Mouse (Mus musculus) heart, embryonic 14.5 days (tissue): ENCODE data around the gene Aunip. TPM values are rescaled to one million over a fixed set of nuclear protein-coding genes. Genes with fewer than 3 reads are reported as not detected.

Experiments
- ATAC-seq: fragments of 200-750 bp; cut with Nextera tagmentation; 2 replicates; pipeline ENCODE4 v1.8.0; 2017; ENCODE audit warnings: low read depth, moderate TSS enrichment; ENCODE audit not compliant: insufficient number of reproducible peaks, insufficient read depth, low FRiP score
- H3K27ac ChIP-seq, 2 experiments: fragments of 200-500 bp in 1 of 2; fragments of 300-500 bp in 1 of 2; sonication (generic) in 1 of 2; replicated peaks in 1 of 2; 2 replicates each; pipeline ENCODE4 v1.5.1; 2012 to 2014; ENCODE audit warnings: low read depth in 2 of 2, low read length in 2 of 2, control low read depth in 1 of 2, mild to moderate bottlenecking in 1 of 2, mixed read lengths in 1 of 2; ENCODE audit not compliant: control insufficient read depth in 1 of 2, insufficient read depth in 1 of 2
- H3K27me3 ChIP-seq: fragments of 300-500 bp; sonication (generic); 2 replicates; pipeline ENCODE4 v1.6.1; 2014; ENCODE audit warnings: mild to moderate bottlenecking, low read length, control low read depth; ENCODE audit not compliant: control insufficient read depth, insufficient read depth
- H3K36me3 ChIP-seq: fragments of 300-500 bp; sonication (generic); 2 replicates; pipeline ENCODE4 v1.6.1; 2014; ENCODE audit warnings: mild to moderate bottlenecking, control low read depth, low read length, mixed read lengths; ENCODE audit not compliant: control insufficient read depth, insufficient read depth
- H3K4me1 ChIP-seq, 2 experiments: fragments of 200-500 bp in 1 of 2; fragments of 300-500 bp in 1 of 2; sonication (generic) in 1 of 2; 2 replicates each; pipeline ENCODE4 v1.6.1; 2012 to 2014; ENCODE audit warnings: low read length in 2 of 2, control low read depth in 1 of 2, mixed read lengths in 1 of 2; ENCODE audit not compliant: control insufficient read depth in 2 of 2, insufficient read depth in 2 of 2
- H3K4me2 ChIP-seq: fragments of 300-500 bp; sonication (generic); 2 replicates; pipeline ENCODE4 v1.6.1; 2014; ENCODE audit warnings: mild to moderate bottlenecking, low read length
- H3K4me3 ChIP-seq, 2 experiments: fragments of 200-500 bp in 1 of 2; fragments of 300-500 bp in 1 of 2; sonication (generic) in 1 of 2; 2 replicates each; pipeline ENCODE4 v1.5.1; 2012 to 2014; ENCODE audit warnings: low read length in 2 of 2, mild to moderate bottlenecking in 2 of 2, control low read depth in 1 of 2, low read depth in 1 of 2, moderate library complexity in 1 of 2; ENCODE audit not compliant: control insufficient read depth in 1 of 2, insufficient read depth in 1 of 2
- H3K9ac ChIP-seq: fragments of 300-500 bp; sonication (generic); 2 replicates; pipeline ENCODE4 v1.6.1; 2014; ENCODE audit warnings: mild to moderate bottlenecking, low read length
- H3K9me3 ChIP-seq: fragments of 300-500 bp; sonication (generic); 2 replicates; pipeline ENCODE4 v1.6.1; 2016; ENCODE audit warnings: low read length, control low read depth; ENCODE audit not compliant: control insufficient read depth
- WGBS: fragments of 180-500 bp; shearing (Covaris S2); extraction: QIAGEN DNeasy Blood & Tissue Kit; methylation state at CpG from one replicate; pipeline ENCODE4 v1.1.7; 2014; 5-methylcytosine and 5-hydroxymethylcytosine counted together
- polyA plus RNA-seq: library from polyadenylated mRNA; unstranded; fragments of >200 nt; fragmentation: Nextera tagmentation; extraction: Ambion mirVana; gene quantifications from 2 replicates; pipeline ENCODE4 v1.2.1, GENCODE M21; 2014

Aunip gene
- polyA plus RNA-seq, 1 experiment from 2014 or later: 3.2 TPM

GRCm38 (mm10) chr4:134543261-134543660 is 32.5 kb downstream of the Aunip start:
- no peaks in the 10 kb centered on the region for H3K9me3 ChIP-seq
- H3K4me2 ChIP-seq: no peak overlapping the region
- peaks cover 13 to 17% of the 10 kb centered on the region in 2 experiments for H3K4me1 ChIP-seq
- ATAC-seq: no peak
- no peak overlapping the region for H3K4me3 ChIP-seq
- no peaks in the 10 kb centered on the region for H3K27me3 ChIP-seq
- peaks cover 91% of the 10 kb centered on the region for H3K36me3 ChIP-seq
- WGBS: 8% methylated on average over 5 of the region's 5 CpGs
- no peak overlapping the region for H3K27ac ChIP-seq
- no peak overlapping the region; the same call in 1 of the 2 replicates for H3K9ac ChIP-seq

GRCm38 (mm10) chr4:134546814-134547705 is 36.3 kb downstream of the Aunip start:
- Histone ChIP-seq H3K27ac (peak overlapping the region in 1 of 2 experiments; percentile 47; a peak in 2 of 4 replicates), H3K4me1 (peaks cover 23 to 29% of the 10 kb centered on the region in 2 experiments)
- 61% methylated on average over 9 of the region's 9 CpGs for WGBS

GRCm38 (mm10) chr4:134548169-134548938 is 37.6 kb downstream of the Aunip start:
- 49% methylated on average over 18 of the region's 18 CpGs for WGBS
- Histone ChIP-seq H3K27ac (no peak overlapping the region), H3K27me3 (no peaks in the 10 kb centered on the region), H3K4me2 (no peak overlapping the region), H3K9ac (no peak overlapping the region), H3K9me3 (peaks cover 7% of the 10 kb centered on the region), H3K4me3 (no peak overlapping the region), H3K36me3 (peaks cover 59% of the 10 kb centered on the region), H3K4me1 (peaks cover 23 to 32% of the 10 kb centered on the region in 2 experiments)
- no peak for ATAC-seq

More at GRCm38 (mm10) chr4:134546814-134547705, 36.3 kb downstream of the Aunip start:
- H3K9me3 ChIP-seq: peaks cover 7% of the 10 kb centered on the region
- ATAC-seq: no peak
- H3K27me3 ChIP-seq: no peaks in the 10 kb centered on the region
- H3K36me3 ChIP-seq: peaks cover 71% of the 10 kb centered on the region
- no peak overlapping the region for H3K4me3 ChIP-seq
- H3K4me2 ChIP-seq: 0 out of 2 replicates have a peak overlapping the region, but pooled peaks have one; percentile 0
- H3K9ac ChIP-seq: peak overlapping the region; percentile 50; the same call in 1 of the 2 replicates

GRCm38 (mm10) chr4:134549899-134550298 is 39.1 kb downstream of the Aunip start:
- Histone ChIP-seq H3K9ac (no peak overlapping the region), H3K4me3 (no peak overlapping the region), H3K4me2 (no peak overlapping the region), H3K36me3 (peaks cover 44% of the 10 kb centered on the region), H3K27me3 (no peaks in the 10 kb centered on the region), H3K4me1 (peaks cover 23 to 32% of the 10 kb centered on the region in 2 experiments), H3K27ac (no peak overlapping the region), H3K9me3 (peaks cover 7% of the 10 kb centered on the region)
- no peak for ATAC-seq
- WGBS: 96% methylated on average over 8 of the region's 8 CpGs

GRCm38 (mm10) chr4:134551494-134552316 is 40.9 kb downstream of the Aunip start, which contains the start of gene Selenon:
TSS of gene Selenon (minus strand) at chr4:134552166.
- Histone ChIP-seq H3K4me2 (peak within 1 kb of the TSS; percentile 82), H3K4me3 (peak within 1 kb of the TSS; percentile 50 to 68), H3K9ac (peak within 1 kb of the TSS; percentile 95), H3K27me3 (no peaks in the 10 kb centered on the region), H3K4me1 (peaks cover 23 to 27% of the 10 kb centered on the region in 2 experiments), H3K9me3 (peaks cover 7% of the 10 kb centered on the region), H3K27ac (peak within 1 kb of the TSS; percentile 41 to 86), H3K36me3 (peaks cover 28% of the 10 kb centered on the region)
- peak; percentile 84 for ATAC-seq
- WGBS: under 1% methylated on average over 64 of the region's 67 CpGs

GRCm38 (mm10) chr4:134553631-134554030 is 42.8 kb downstream of the Aunip start:
- H3K4me1 ChIP-seq: peaks cover 10 to 17% of the 10 kb centered on the region in 2 experiments; a peak in 3 of 4 replicates
- H3K36me3 ChIP-seq: peaks cover 18% of the 10 kb centered on the region
- peaks cover 7% of the 10 kb centered on the region for H3K9me3 ChIP-seq
- H3K4me2 ChIP-seq: no peak overlapping the region
- no peak for ATAC-seq
- H3K27ac ChIP-seq: no peak overlapping the region
- no peaks in the 10 kb centered on the region for H3K27me3 ChIP-seq
- H3K4me3 ChIP-seq: no peak overlapping the region
- H3K9ac ChIP-seq: no peak overlapping the region
- 72% methylated on average over 1 of the region's 1 CpGs for WGBS
